Comparison of ENCODE assay signal across 8 mouse cellular contexts in genomic region chr5:134312691-134313450, GRCm38 (mm10). TPM values are rescaled to one million over a fixed set of nuclear protein-coding genes. Genes with fewer than 3 reads are reported as not detected.
DNase-seq lines count a peak whose midpoint lies in the region; ATAC-seq lines count a peak whose summit lies in the region.

No protein-coding gene starts in this region.

- peak; percentile 30 for DNase-seq in CD4-positive, CD25-positive, alpha-beta regulatory T cell, adult 2 months (ENCODE audit: low read depth, low spot score)
- DNase-seq in ES-CJ7 (ENCODE audit: low read depth, low spot score) = peak; percentile 88
- peak; percentile 28 to 46 for DNase-seq in heart, postnatal 10 days
- peak; percentile 42 to 47 for DNase-seq in layer of hippocampus, postnatal 36 days
- peak; percentile 94 for DNase-seq in midbrain, embryonic 11.5 days (ENCODE audit: low spot score, missing footprints)
- DNase-seq in thymus, postnatal 14 days = peak; percentile 40

- H3K27ac ChIP-seq in embryonic facial prominence, embryonic 12.5 days = peak overlapping the region; percentile 99
- peak overlapping the region; percentile 99 for H3K27ac ChIP-seq in midbrain, embryonic 11.5 days (ENCODE audit: low read depth, low read length)

- intact Hi-C loops in heart, postnatal 10 days (cut with DNase I) = no loop called here

- WGBS in embryonic facial prominence, embryonic 12.5 days = 3% methylated on average over 19 of the region's 19 CpGs
- WGBS in midbrain, embryonic 11.5 days = 4% methylated on average over 19 of the region's 19 CpGs

- H3K36me3 ChIP-seq in embryonic facial prominence, embryonic 12.5 days = peaks cover 26% of the 10 kb centered on the region
- H3K36me3 ChIP-seq in midbrain, embryonic 11.5 days (ENCODE audit: control insufficient read depth, insufficient read depth, low read length) = peaks cover 8% of the 10 kb centered on the region

- peak overlapping the region; percentile 67 for H3K4me3 ChIP-seq in embryonic facial prominence, embryonic 12.5 days
- peak overlapping the region; percentile 90 for H3K4me3 ChIP-seq in midbrain, embryonic 11.5 days (ENCODE audit: low read depth, low read length)

- no peaks in the 10 kb centered on the region for H3K9me3 ChIP-seq in embryonic facial prominence, embryonic 12.5 days
- no peaks in the 10 kb centered on the region for H3K9me3 ChIP-seq in midbrain, embryonic 11.5 days (ENCODE audit: control insufficient read depth, low read length)

- H3K27me3 ChIP-seq in embryonic facial prominence, embryonic 12.5 days = no peaks in the 10 kb centered on the region
- H3K27me3 ChIP-seq in midbrain, embryonic 11.5 days (ENCODE audit: control insufficient read depth, insufficient read depth, low read length) = no peaks in the 10 kb centered on the region

- peak overlapping the region; percentile 77 for H3K4me2 ChIP-seq in embryonic facial prominence, embryonic 12.5 days (replicated peaks)
- peak overlapping the region; percentile 74 for H3K4me2 ChIP-seq in midbrain, embryonic 11.5 days

- peak overlapping the region; percentile 93 for H3K9ac ChIP-seq in embryonic facial prominence, embryonic 12.5 days
- H3K9ac ChIP-seq in midbrain, embryonic 11.5 days (ENCODE audit: low read length) = peak overlapping the region; percentile 100

- ATAC-seq in CD4-positive, CD25-positive, alpha-beta regulatory T cell, adult 4 months = no peak
- no peak for ATAC-seq in embryonic facial prominence, embryonic 12.5 days (ENCODE audit: insufficient number of reproducible peaks, insufficient read depth, low FRiP score, low TSS enrichment)
- no peak for ATAC-seq in midbrain, embryonic 11.5 days (ENCODE audit: low FRiP score)

- peaks cover 27% of the 10 kb centered on the region for H3K4me1 ChIP-seq in embryonic facial prominence, embryonic 12.5 days
- H3K4me1 ChIP-seq in midbrain, embryonic 11.5 days (ENCODE audit: control insufficient read depth, insufficient read depth, low read length) = peaks cover 22% of the 10 kb centered on the region

RNA-seq across cellular contexts. Expression of gene Gtf2i, which starts 1.7 kb away (rescaled TPM):
- 100 to 1,000 TPM in 1 of 2 experiments, 10 to 100 TPM in 1; 96.3 to 125 TPM for polyA plus RNA-seq in CD4-positive, CD25-positive, alpha-beta regulatory T cell, adult 4 months (2017; shearing (Covaris generic))
- polyA plus RNA-seq in embryonic facial prominence, embryonic 12.5 days (2016; fragmentation: Nextera tagmentation; extraction: Ambion mirVana) = 227 and 232 TPM in 2 replicates
- total RNA-seq in heart, postnatal 10 days (2021) = 100 to 1,000 TPM; 195 to 218 TPM
- total RNA-seq in layer of hippocampus, postnatal 36 days (2021) = 100 to 1,000 TPM; 215 to 234 TPM
- 179 and 190 TPM in 2 replicates for polyA plus RNA-seq in midbrain, embryonic 11.5 days (2014; fragmentation: Nextera tagmentation; extraction: Ambion mirVana)

Comparison
In these comparisons a context has a peak if more than half of its experiments do, and no peak if none do; other contexts are left out.
1. DNase-seq: peak in every context shown above with its lines; median percentile 94 in midbrain, embryonic 11.5 days; 88 in ES-CJ7; 44 in layer of hippocampus, postnatal 36 days; 40 in thymus, postnatal 14 days; 37 in heart, postnatal 10 days; 30 in CD4-positive, CD25-positive, alpha-beta regulatory T cell, adult 2 months.